Mouse (Mus musculus): Measurements from ENCODE around the gene Spata18.

The Spata18 gene

GRCm38 (mm10) chr5:73651061-73651854 lies at the start of gene Spata18:
Gene Spata18 (plus strand): TSS chr5:73651379.
- no peak for DNase-seq (ENCODE audit: low read depth)

GRCm38 (mm10) chr5:73602865-73603264 lies 48.3 kb upstream of the Spata18 start:
- no peak for DNase-seq (ENCODE audit: low read depth)

- no peak for DNase-seq (ENCODE audit: low read depth)
These were observed 46.6 kb upstream of the Spata18 start for GRCm38 (mm10) chr5:73604542-73604941.

GRCm38 (mm10) chr5:73604964-73605363 lies 46.2 kb upstream of the Spata18 start:
- no peak for DNase-seq (ENCODE audit: low read depth)

- no peak for DNase-seq (ENCODE audit: low read depth)
These were observed 40.1 kb upstream of the Spata18 start for GRCm38 (mm10) chr5:73611071-73611470.

- no peak for DNase-seq (ENCODE audit: low read depth)
These were observed 37.9 kb upstream of the Spata18 start for GRCm38 (mm10) chr5:73613296-73613695.

- no peak for DNase-seq (ENCODE audit: low read depth)
These were observed 36.0 kb upstream of the Spata18 start for GRCm38 (mm10) chr5:73615211-73615610.

GRCm38 (mm10) chr5:73618969-73619368 lies 32.2 kb upstream of the Spata18 start:
- no peak for DNase-seq (ENCODE audit: low read depth)

GRCm38 (mm10) chr5:73625505-73625904 lies 25.7 kb upstream of the Spata18 start:
- no peak for DNase-seq (ENCODE audit: low read depth)

- no peak for DNase-seq (ENCODE audit: low read depth)
These were observed 24.3 kb upstream of the Spata18 start for GRCm38 (mm10) chr5:73626842-73627241.

GRCm38 (mm10) chr5:73627559-73627958 lies 23.6 kb upstream of the Spata18 start:
- no peak for DNase-seq (ENCODE audit: low read depth)

- no peak for DNase-seq (ENCODE audit: low read depth)
These were observed 23.2 kb upstream of the Spata18 start for GRCm38 (mm10) chr5:73627991-73628390.

GRCm38 (mm10) chr5:73630141-73630540 lies 21.0 kb upstream of the Spata18 start:
- DNase-seq (ENCODE audit: low read depth): peak; percentile 63

GRCm38 (mm10) chr5:73631001-73631558 lies 20.1 kb upstream of the Spata18 start:
- no peak for DNase-seq (ENCODE audit: low read depth)

GRCm38 (mm10) chr5:73632291-73632690 lies 18.9 kb upstream of the Spata18 start, which contains the start of gene Lrrc66:
Gene Lrrc66 (minus strand): TSS chr5:73632526.
- no peak for DNase-seq (ENCODE audit: low read depth)

GRCm38 (mm10) chr5:73633141-73633540 lies 18.0 kb upstream of the Spata18 start:
- peak; percentile 38 for DNase-seq (ENCODE audit: low read depth)

GRCm38 (mm10) chr5:73637337-73638107 lies 13.7 kb upstream of the Spata18 start:
- no peak for DNase-seq (ENCODE audit: low read depth)

- no peak for DNase-seq (ENCODE audit: low read depth)
These were observed 10.1 kb upstream of the Spata18 start for GRCm38 (mm10) chr5:73641058-73641457.

GRCm38 (mm10) chr5:73642091-73642490 lies 9.1 kb upstream of the Spata18 start:
- DNase-seq (ENCODE audit: low read depth): no peak

- peak; percentile 50 for DNase-seq (ENCODE audit: low read depth)
These were observed 3.8 kb upstream of the Spata18 start, which contains the start of gene Sgcb for GRCm38 (mm10) chr5:73647261-73647900. Gene Sgcb (minus strand): TSS chr5:73647790.

- no peak for DNase-seq (ENCODE audit: low read depth)
These were observed 714 bp upstream of the Spata18 start for GRCm38 (mm10) chr5:73650365-73650964.

GRCm38 (mm10) chr5:73651855-73652201 lies 649 bp downstream of the Spata18 start:
- DNase-seq (ENCODE audit: low read depth): no peak

All from c-Kit-positive CD71-negative TER-119-negative erythroid progenitor cells, embryonic 14.5 days (primary cell).